Mouse (Mus musculus): ENCODE measurements around the gene Grem1.

DNA sequence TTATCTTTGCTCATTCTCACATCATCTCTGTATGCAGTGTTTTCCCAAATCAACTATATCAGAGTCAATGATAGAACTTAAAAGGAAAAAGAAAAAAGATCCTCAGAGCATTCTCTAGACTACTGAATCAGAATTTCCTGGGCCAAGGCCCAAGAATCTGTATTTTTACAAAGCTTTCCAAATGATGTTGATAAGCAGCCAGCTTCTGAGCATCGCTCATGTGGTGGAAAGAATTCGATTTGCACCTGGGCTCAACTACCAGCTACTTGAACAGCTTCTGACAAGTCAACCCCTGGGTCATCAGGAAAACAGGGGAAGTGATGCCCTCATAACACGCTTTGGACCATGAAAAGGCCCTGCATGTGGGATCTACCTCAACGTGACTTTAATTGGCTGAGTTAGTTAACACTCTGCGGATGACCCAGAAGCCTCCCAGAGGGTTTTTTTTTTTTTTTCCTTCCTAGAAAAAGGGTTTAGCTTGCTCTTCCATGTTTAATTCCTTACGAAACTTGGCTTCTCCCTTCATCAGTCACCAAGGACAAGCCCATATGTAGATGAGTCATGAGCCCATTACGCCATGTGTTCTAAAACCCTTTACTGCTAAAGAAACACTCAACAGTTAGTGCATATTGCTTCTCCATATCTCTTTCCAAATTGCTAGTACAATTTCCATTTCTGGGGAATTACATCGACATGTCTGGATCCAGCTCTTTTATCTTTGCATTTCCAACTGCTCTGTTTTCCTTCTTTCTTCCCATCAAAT is 10.3 kb upstream of the Grem1 start:
- TF ChIP-seq POLR2A (IDR thresholded peaks at IDR 0.05; ENCODE audit: low read depth, low read length) = no peak
- no peak for TF ChIP-seq CTCF (conservative IDR thresholded peaks at IDR 0.05; ENCODE audit: insufficient read depth, insufficient read length, low read depth, low read length)

All from kidney, adult 2 months (tissue).